Mouse (Mus musculus): ENCODE data around the gene Dact3.

DNA sequence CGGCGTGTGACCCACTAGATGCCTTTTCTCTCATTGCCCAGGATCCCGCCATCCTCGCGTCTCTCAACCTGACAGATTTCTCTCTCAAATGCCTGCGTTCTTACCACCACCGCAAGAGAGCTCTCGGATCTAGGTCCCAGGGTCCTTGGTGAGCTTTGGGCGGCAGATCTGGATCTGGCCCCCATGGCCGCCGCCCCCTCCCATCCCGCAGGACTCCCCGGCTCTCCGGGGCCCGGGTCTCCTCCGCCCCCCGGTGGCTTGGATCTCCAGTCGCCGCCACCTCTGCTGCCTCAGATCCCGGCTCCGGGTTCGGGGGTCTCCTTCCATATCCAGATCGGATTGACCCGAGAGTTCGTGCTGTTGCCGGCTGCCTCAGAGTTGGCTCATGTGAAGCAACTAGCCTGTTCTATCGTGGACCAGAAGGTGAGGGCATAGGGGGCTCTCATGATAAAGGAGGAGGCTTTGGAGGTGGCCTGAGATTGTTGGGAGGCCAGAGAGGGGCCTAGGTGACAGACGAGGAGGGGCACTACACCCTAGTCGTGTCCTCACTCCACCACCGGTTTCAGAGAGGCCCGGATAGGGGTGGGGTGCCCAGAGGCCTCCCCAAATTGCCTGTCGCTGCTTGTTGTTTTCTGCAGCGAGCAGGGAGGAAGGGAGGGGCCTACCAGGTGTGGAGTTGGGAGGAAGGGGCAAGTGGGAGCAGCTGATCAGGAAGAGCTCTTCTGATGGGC, 31.5 kb upstream of the Dact3 start:
- no peak for TF ChIP-seq HCFC1 (IDR thresholded peaks at IDR 0.05; ENCODE audit: borderline replicate concordance, insufficient read depth, low read length)
- TF ChIP-seq CHD2 (IDR thresholded peaks at IDR 0.05; ENCODE audit: low read depth, low read length): no peak
- TF ChIP-seq MAFK (IDR thresholded peaks at IDR 0.05; ENCODE audit: insufficient read depth, low read depth, low read length): no peak
